Mouse (Mus musculus) ES-E14 (cell line): Measurements from ENCODE around the gene Ptger1. TPM values are rescaled to one million over a fixed set of nuclear protein-coding genes. Genes with fewer than 3 reads are reported as not detected.

Source experiments
- DNase-seq: peaks from one replicate; pipeline ENCODE4 v3.0.0-alpha.2; 2013; ENCODE audit warnings: low read depth, low spot score
- H3K27ac ChIP-seq: 2 replicates; pipeline ENCODE4 v1.5.1; 2012; ENCODE audit warnings: low read depth, mild to moderate bottlenecking, low read length, moderate library complexity, mixed read lengths; ENCODE audit not compliant: poor library complexity, insufficient read depth, severe bottlenecking
- H3K36me3 ChIP-seq: 2 replicates; pipeline ENCODE4 v1.6.1; 2012; ENCODE audit warnings: mild to moderate bottlenecking, low read length, moderate library complexity, mixed read lengths; ENCODE audit not compliant: control insufficient read depth, poor library complexity, insufficient read depth, severe bottlenecking
- H3K4me1 ChIP-seq, 2 experiments: fragments of 150-350 bp in 1 of 2; sonication (generic) in 1 of 2; 2 replicates each; pipeline ENCODE4 v1.6.1; 2012; ENCODE audit warnings: low read length in 2 of 2, mild to moderate bottlenecking in 1 of 2, mixed read lengths in 1 of 2; ENCODE audit not compliant: control insufficient read depth in 2 of 2, insufficient read depth in 2 of 2, poor library complexity in 1 of 2
- H3K4me3 ChIP-seq, 2 experiments: fragments of 150-350 bp in 1 of 2; sonication (generic) in 1 of 2; 2 replicates each; pipeline ENCODE4 v1.5.1; 2012; ENCODE audit warnings: low read length in 2 of 2, low read depth in 1 of 2, mild to moderate bottlenecking in 1 of 2, mixed read lengths in 1 of 2; ENCODE audit not compliant: insufficient read depth in 1 of 2, poor library complexity in 1 of 2, severe bottlenecking in 1 of 2
- H3K9ac ChIP-seq: 2 replicates; pipeline ENCODE4 v1.6.1; 2012; ENCODE audit warnings: low read depth, mild to moderate bottlenecking, low read length, mixed read lengths; ENCODE audit not compliant: poor library complexity, insufficient read depth, severe bottlenecking
- H3K9me3 ChIP-seq: fragments of 150-350 bp; sonication (generic); 2 replicates; pipeline ENCODE4 v1.6.1; 2012; ENCODE audit warnings: low read depth, mild to moderate bottlenecking, low read length; ENCODE audit not compliant: control insufficient read depth, insufficient read depth
- CHD2 ChIP-seq: IDR thresholded peaks from 2 replicates; pipeline ENCODE4 v1.6.1; 2014; ENCODE audit warnings: mild to moderate bottlenecking, low read depth, low read length, inconsistent platforms
- HCFC1 ChIP-seq: IDR thresholded peaks from 2 replicates; pipeline ENCODE4 v1.6.1; 2012; ENCODE audit warnings: low read length, inconsistent platforms, borderline replicate concordance; ENCODE audit not compliant: insufficient read depth
- MAFK ChIP-seq: IDR thresholded peaks from 2 replicates; pipeline ENCODE4 v1.6.1; 2014; ENCODE audit warnings: mild to moderate bottlenecking, low read depth, low read length, inconsistent platforms; ENCODE audit not compliant: insufficient read depth
- ZC3H11A ChIP-seq: IDR thresholded peaks from 2 replicates; pipeline ENCODE4 v1.6.1; 2012; ENCODE audit warnings: low read depth, mild to moderate bottlenecking, inconsistent platforms, low read length, borderline replicate concordance
- ZNF384 ChIP-seq: IDR thresholded peaks from 2 replicates; pipeline ENCODE4 v1.6.1; 2012; ENCODE audit warnings: low read depth, low read length, inconsistent platforms
- in situ Hi-C, 2 experiments: fragments of 600-800 bp; cut with MboI; formaldehyde crosslinking; loops; one replicate each; pipeline ENCODE4 v1.15.1; 2025; ENCODE audit warnings: low sequenced_read_pairs in 2 of 2, inconsistent platforms in 1 of 2; ENCODE audit not compliant: unreplicated experiment in 2 of 2
- total RNA-seq: library from RNA; depleted of rRNA; stranded (reverse); fragments of 300-350 nt; gene quantifications from 2 replicates; pipeline ENCODE4 v1.2.3, GENCODE M21; 2012

Gene Ptger1
- total RNA-seq, 1 experiment, result 1.7 TPM

DNA sequence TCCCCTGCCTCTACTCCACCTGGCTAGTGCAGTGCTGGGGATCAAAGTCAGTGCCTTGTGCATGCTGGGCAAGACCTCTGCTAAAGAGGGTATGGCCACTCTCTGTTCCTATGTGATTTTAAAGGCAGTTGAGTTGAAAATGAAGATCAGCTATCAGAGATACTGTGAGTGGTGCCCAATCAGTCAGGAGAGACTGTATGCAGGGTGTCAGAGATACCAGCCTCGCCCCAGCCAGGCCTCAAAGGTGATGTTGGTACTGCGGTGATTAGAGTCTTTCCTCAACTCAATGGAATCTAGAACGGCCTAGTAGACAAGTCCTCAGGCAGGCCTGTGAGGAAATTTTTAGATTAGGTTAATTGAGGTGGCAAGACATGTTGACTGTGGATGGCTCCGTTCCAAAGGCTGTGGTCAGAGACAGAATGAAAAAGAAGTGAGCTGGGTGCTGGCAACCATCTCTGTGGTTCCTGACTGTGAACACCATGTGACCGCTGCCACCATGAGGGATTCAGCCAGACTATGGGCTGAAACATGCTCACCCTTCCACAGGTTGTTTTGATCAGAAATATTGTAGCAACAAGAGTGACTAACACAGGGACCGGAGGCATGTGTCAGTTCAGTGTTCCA lies 40.7 kb upstream of the Ptger1 start:
- no peak overlapping the region for H3K9ac ChIP-seq
- H3K9me3 ChIP-seq, result no peaks in the 10 kb centered on the region
- H3K4me3 ChIP-seq, result no peak overlapping the region
- in situ Hi-C loops, result no loop called here
- peaks cover 0 to 2% of the 10 kb centered on the region in 2 experiments; a peak in 1 of 4 replicates for H3K4me1 ChIP-seq
- DNase-seq, result no peak
- TF ChIP-seq ZC3H11A (no peak), CHD2 (no peak), MAFK (no peak), HCFC1 (no peak)
- H3K27ac ChIP-seq, result no peak overlapping the region
- H3K36me3 ChIP-seq, result no peaks in the 10 kb centered on the region

DNA sequence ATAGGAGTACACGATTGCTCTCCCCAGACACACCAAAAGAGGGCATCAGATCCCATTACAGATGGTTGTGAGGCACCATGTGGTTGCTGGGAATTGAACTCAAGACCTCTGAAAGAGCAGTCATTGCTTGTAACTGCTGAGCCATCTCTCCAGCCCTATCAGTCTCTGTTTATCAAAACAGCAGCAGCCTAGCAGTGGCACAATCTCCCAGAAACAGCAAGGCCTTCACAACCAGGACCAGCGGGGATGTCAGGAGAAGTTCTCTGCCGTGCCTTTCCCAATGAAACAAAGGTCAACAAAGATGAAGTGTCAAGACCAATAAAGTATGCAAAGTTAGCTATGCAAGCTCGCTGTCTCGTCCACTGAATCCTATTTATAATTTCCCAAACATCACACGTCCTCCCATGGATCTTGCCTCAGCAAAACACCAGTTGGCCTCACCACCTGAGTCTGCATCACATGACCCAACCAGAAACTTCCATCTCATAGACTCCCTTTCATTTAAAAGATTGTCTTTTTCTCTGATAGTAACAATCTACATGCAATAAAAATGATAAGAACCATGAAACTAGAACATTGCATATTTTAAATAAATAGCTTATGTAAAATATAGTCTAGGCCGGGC lies 34.3 kb upstream of the Ptger1 start:
- H3K4me3 ChIP-seq, result no peak overlapping the region
- DNase-seq, result no peak
- no peaks in the 10 kb centered on the region for H3K9me3 ChIP-seq
- H3K36me3 ChIP-seq, result no peaks in the 10 kb centered on the region
- no peaks in the 10 kb centered on the region for H3K4me1 ChIP-seq
- no peak overlapping the region for H3K27ac ChIP-seq
- in situ Hi-C loops, result no loop called here
- TF ChIP-seq ZC3H11A, result no peak
- no peak for TF ChIP-seq CHD2
- no peak for TF ChIP-seq ZNF384
- no peak for TF ChIP-seq MAFK
- TF ChIP-seq HCFC1, result no peak
- H3K9ac ChIP-seq, result no peak overlapping the region

DNA sequence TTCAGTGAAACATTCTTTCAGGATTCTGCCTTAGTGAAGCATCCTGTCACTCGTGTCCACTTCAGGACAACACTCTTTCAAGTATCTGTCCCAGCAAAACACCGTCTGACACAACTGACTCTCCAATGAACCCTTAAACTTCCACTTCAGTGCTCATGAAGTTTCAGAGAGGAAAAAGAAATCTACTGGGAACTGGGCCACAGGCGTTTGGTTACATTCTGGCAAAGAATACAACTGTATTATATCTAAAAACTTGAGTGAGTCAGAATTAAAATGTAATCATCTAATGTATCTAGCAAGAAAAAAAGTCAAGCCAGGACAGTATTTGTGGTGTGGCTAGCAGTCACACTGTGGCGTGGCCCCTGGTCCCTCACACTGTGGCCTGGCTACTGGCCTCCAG lies 27.6 kb upstream of the Ptger1 start:
- H3K9ac ChIP-seq, result no peak overlapping the region
- in situ Hi-C loops, result no loop called here

DNA sequence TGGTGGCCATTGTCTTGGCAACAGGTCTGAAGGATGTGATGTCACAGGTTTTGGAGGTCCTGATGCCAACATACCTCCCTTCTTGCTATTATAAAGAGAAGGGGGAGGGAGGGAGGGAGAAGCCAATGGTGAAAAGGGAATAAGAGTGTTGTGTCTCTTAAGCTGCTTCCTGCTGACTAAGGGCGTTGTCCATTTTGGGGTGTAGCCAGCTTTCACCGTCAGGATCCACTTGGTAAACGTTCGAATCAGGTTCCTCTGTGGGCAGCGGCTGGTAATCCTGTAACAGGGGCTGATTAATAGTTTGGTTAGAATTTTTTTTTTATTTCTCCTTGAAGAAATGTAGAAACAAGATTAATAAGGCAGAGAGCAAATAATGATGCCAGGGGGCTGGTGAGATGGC lies 26.8 kb upstream of the Ptger1 start:
- TF ChIP-seq HCFC1 (no peak), ZC3H11A (no peak), MAFK (no peak), CHD2 (no peak), ZNF384 (no peak)
- in situ Hi-C loops, result no loop called here
- Histone ChIP-seq H3K9ac (no peak overlapping the region), H3K4me3 (no peak overlapping the region), H3K36me3 (no peaks in the 10 kb centered on the region), H3K9me3 (no peaks in the 10 kb centered on the region), H3K4me1 (no peaks in the 10 kb centered on the region), H3K27ac (no peak overlapping the region)
- no peak for DNase-seq

More for the DNA sequence above, 27.6 kb upstream of the Ptger1 start:
- no peak for DNase-seq
- Histone ChIP-seq H3K4me1 (no peaks in the 10 kb centered on the region), H3K4me3 (no peak overlapping the region), H3K36me3 (no peaks in the 10 kb centered on the region), H3K9me3 (no peaks in the 10 kb centered on the region), H3K27ac (no peak overlapping the region)
- TF ChIP-seq MAFK (no peak), ZNF384 (no peak), HCFC1 (no peak), ZC3H11A (no peak)
